Mouse (Mus musculus) testis, postnatal 14 days (tissue): Measurements from ENCODE around the gene Negr1.

Experiments
- DNase-seq: peaks from one replicate; pipeline ENCODE4 v3.0.0; 2021; ENCODE audit warnings: low spot score

The Negr1 gene

DNA sequence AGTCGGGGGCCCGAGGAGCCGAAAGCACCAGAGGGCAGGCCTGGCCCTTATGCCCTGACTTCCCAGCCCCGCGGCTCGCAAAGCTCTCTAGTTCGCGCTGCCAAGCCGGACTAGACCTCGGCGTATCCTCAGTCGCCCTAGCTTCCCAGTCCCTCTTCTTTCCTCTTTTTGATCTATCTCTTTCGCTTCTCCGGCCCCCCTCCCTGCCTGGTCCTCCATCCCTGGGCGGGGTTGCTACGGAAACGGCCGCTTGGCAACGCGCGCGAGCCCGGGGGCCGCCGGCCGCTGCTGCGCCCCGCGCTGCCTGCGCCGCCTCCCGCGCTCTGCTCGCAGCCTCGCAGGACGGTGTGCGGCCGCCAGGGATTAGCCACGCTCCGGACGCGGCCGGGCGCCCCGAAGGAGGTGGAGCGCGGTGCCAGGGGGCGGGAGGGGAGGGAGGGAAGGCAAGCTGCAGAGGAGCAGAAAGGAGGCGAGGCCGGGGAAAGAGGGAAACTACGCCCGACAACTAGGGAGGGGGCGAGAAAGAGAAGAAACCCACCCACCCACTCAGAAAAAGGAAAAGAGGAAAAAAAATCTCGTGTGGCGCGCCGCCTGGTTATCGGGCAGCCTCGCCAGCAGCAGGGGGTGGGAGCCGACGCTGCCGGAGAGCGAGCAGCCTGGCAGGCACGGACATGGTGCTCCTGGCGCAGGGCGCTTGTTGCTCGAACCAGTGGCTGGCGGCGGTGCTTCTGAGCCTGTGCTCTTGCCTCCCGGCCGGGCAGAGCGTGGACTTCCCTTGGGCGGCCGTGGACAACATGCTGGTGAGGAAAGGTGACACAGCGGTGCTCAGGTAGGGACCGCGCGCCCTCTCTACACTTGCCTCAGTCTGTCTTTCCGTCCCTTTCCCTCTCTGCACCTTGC, at the start of gene Negr1:
Gene Negr1 (plus strand): TSS at position 271 of the 900 bp plus-strand sequence.
- DNase-seq = peak; percentile 70

DNA sequence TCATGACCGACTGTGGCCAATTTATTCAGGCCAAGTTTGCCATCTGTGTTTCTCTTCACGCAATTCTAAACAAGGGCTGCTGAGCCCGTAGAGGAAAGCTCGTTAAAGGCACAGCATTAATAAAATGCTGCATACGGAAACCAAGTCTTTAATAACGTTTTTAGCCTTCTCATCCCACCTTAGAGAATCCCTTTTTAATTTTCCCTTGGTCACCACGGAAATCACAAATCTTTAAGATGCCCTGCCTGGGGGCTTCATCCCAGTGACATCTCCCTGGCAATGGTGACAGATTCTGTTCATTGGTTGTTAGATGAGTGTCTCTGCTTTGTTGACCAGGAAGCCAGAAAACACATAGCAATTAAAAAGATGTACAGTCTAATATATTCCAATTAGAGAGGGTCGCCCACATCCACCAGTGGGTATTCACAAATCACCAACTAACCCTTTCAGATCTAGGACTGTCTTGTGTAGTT, 35.1 kb upstream of the Negr1 start:
- no peak for DNase-seq

DNA sequence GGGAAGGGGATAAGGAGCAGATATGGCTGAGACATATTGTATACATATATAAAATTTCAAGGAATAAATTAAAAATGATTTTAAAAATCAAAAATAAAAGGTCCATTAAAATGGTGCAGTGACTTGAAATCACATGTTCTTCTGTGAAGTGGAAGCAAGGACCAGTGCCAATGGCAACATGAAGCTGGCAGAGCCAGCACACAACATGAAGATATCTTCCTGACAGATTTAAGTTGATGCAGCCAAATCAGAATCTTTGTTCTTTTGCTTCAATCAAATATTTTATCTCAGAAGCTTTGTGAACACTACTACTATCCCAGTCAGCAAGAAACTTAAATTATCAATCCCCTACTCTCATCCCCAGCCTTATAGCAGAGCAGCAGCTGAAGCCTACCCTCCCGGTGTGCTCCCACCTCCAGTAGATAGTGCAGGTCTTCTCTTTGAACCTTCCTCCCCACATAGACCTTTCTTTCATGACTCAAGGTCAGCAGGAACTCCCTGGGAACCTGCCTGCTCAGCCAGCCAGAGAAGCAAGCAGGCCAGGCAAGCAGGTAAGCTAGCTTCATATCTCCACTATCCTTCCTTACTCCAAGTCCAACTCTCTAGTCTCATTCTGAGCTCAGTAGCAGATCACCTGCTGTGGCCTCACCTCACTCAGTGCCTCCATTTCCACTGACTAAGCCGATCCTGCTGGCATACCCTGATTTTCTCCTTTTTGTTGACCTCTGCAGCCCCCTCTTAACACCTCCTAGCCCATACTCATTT, 34.2 kb upstream of the Negr1 start:
- no peak for DNase-seq

DNA sequence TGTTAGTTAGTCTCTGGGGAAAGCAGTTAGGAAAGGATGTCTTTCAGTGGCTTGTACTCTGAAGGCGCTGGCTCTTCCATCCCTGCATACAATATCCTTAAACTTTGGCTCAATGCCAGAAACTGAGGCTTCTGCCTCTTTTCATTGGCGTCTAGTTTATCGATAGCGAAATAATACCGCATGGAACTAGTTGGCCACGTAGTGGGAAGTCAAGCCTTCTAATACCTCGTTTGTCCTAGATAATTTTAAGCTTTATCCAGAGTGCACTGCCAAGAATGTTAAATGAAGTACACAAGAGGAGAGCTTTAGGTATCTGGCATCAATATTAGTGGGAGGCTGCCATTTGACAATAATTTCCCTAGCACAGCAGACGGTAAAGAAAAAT, 2.2 kb upstream of the Negr1 start:
- DNase-seq = no peak

DNA sequence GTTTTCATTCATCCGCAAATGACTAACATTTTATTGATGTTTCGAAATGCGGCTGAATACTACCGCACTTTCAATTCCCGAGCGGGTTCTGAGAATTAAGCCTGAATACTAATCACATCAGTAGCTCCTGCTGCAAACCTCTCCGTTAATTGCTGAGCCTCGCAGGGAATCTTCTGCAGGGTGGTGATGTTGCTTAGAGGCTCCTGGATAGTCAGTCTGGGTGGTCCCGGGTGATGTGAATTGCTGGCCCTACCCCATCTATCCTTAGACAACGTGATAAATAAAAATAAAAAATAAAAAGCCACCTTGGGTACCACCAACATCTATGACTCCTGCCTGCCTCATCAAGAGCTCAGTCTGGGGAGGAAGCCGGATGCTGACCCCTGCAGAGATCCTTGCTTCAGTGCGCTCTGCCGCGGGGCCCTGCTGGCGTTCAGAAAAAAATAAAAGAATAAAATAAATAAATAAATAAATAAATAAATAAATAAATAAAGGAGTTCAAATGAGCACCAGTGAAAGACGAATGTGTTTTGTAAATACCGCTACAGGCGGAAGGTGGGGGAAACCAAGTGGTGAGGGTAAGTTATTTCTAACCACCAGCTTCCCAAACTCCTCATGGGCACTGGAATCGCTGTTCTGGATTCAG, 1.6 kb upstream of the Negr1 start:
- DNase-seq = no peak

DNA sequence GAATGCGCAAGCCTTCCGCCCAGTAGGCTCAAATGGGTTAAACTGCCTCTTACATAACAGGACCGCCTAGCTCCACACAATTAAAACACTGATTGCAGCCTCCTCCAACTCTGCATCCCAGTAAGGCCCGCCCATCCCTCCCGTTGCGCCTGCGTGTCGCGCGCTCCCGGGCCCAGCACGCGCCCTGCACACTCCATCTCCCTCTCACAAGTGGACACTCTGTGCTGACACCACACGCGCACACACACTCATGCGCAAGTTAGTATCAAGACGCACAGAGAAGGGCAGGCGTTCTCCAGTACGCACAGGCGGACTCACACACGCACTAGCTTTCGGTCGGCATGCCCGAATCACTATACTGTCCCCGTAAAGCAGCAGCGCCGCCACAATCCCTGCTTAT, 828 bp upstream of the Negr1 start:
- DNase-seq = peak; percentile 80

DNA sequence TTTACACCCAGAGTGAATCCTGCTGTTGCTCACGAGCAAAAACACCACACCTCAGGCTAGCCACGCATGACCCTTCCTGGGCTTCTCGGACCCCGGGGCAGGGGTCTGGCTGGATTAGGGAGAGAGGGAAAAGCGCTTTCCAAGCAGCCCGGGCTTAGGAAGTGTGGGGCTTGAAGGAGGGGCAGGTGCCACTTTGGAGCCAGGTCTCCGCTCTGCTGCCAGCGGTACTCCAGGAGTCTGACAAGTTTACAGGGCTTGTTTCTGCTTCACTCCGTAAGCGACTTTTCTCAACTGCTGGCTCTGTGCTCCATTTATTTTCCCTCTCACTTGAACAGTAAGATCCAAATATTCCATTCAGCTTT, 811 bp downstream of the Negr1 start:
- no peak for DNase-seq

DNA sequence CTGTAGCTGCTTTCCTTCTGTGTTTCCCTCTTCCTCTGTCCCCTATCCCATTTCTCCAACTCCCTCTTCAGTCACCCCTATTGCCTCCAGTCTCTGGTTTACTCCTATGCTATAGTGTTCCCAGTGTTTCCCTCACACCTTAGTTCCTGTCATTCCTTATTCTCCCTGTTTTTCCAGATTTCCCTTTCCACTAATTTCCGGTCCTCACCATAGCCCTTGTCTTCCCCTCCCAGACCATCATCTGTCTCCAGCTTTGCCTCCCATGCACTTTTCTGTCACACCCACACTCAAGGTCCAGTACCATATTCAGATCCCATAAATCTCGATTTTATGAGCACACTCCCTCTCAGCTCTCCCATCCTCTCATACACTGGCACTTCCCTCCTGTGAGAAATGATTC, 1.2 kb downstream of the Negr1 start:
- DNase-seq = no peak

DNA sequence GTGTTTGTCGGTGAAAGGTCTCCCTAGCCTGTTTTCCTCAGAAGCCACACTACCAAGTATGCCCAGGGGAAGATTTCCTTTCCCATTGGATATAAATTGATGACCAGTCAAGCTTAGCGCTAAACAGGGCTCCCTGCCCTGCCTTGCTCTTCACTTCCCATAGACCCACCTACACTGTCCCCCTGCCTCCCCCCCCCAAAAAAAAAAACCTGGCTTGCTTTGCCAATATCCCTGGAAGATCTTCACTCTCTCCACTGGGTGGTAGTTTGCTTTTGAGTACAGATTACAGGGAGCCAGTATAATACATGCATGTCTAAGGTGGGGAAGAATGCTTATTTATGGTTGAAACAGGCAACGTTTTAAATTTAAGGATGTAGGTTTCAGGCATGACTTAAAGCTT, 1.8 kb downstream of the Negr1 start:
- no peak for DNase-seq

DNA sequence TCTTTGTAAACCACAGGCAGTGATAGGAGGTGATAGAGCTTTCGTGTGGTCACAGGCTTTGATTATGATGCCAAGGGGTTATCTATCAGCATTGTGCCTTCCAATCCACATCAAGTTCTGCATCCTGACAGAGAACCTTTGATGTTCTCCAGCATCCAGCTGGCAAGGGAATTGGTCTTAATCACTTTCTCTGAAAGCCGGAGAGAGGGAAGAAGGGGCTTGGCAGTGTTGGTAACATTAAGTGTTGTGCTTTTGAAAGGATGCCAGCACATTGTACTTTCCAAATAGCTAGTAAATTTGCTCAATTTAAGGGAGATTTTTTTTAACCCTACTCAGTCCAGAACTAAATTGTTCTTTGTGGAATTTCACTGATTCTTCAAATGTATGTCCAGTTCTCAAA, 11.9 kb downstream of the Negr1 start:
- no peak for DNase-seq

DNA sequence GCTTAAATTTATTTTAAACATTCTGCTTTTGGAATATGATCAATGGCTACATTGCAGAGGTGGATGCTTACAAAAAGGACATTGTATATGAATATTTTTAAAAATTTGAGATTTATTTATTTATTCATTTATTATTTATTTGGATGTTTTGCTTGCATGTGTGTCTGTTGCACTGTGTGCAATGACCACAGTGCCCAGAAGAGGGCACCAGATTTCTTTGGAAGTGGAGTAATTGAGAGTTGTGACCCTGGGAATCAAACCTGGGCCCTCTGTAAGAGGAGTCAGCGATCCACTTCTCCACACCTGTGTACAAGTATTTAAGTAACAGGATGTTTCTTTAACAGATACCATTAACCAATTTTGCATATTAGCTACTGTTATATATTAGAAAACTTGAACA, 14.7 kb downstream of the Negr1 start:
- no peak for DNase-seq

DNA sequence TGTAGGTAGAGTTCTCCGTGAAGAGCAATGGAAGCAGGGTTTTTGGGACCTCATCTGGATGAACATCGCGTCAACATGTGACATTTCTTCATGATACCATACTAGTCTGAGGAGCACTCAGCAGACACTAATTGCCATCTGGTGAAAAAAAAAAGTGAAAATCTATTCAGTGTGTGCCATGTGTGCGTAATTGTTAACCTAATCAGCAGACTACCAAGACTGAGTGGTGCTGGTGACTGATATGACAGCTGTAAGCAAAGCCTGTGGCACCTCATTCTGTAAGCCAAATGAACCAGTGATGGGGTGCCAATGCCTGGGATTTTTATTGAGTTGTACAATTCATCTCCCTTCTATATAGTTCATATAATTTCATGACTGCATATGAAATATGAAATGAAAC, 29.0 kb downstream of the Negr1 start:
- no peak for DNase-seq

DNA sequence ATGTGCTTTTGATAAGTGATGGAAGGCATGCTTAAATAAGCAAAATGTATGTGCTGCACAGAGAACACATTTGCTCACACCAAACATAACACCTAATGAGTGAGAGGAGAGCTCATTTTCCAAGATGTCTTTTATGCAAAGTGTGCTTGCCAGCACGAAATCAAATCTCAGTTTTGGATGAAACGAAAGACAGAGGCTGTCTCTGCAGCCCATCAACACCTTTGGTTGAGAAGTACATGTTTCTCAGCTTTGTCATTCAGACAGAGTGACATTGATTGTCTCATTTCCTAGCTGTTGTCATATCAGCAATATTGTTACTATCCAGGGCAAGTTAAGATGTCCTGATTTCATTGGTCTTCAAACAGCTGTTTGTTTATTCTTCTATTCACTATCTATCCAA, 29.5 kb downstream of the Negr1 start:
- DNase-seq = no peak

DNA sequence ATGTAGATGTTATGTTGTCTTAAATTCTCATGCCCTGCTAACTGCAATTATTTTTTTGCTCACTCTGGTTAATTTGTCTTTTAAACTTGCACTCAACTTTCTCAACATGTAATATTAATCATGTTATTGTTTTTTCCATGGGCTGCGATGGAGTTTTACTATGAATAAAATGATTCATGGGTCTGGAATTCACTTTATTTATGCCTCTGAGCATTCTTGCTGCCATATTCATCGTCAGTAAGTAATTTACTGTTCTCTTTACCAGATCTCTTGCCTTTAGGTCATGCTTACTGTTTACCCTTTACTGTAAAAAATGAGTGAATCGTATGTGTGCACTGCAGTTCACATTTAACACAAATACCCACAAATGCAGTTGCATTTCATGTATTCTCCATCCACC, 45.3 kb downstream of the Negr1 start:
- DNase-seq = no peak

DNA sequence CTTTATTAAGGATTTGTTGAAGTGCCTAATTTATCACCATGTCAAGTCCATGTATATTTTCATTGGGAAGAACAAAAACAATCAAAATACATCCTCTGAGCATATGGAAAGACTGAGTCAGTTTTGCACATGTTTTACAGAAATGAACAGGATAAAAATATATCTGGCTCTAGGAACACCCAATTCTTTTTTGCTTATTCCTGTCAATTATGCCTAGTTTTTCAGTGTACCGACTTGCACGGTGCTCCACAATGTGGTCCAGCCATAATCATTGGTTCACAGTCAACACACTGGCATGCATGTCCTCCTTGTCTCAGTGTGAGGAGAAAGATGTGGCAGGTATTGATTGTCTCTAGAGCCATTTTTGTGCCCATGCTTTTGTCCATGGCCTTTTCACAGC, 58.3 kb downstream of the Negr1 start:
- DNase-seq = no peak

DNA sequence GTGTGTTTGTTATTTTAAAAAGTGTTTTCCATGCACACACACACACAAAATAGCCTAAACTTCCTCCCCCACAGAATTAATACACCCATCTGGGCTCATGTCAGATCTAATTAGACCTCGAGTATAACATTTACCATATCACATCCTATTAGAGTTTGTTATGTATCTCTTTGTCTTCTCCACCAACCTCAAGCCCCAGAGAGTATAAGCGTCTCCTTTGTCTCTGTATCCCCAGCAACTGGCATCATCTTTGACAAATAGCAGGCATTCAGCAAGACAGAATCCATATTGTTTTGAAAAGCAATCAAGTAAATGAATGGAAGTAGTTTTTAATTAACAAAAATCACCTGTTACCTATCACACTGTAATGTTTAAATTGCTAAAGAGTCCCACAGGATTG, 67.0 kb downstream of the Negr1 start:
- DNase-seq = no peak

DNA sequence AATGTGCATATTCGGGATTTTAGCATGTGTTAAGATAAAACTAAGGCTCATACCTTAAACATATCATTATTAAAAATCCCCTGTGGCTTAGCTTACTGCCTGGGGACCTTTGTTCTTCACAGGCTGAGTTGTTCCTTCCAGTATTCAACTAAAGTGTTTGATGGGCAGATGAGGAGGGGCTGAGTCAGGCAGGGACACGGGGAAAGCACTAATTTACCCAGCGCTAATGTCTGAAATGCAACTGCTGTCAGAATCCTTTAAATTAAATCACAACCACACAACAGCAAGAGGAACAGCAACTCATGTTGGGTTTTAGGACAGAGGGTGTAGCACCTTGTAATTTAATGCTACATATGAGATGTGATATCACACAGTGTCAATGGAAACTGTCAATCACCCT, 71.3 kb downstream of the Negr1 start:
- no peak for DNase-seq

DNA sequence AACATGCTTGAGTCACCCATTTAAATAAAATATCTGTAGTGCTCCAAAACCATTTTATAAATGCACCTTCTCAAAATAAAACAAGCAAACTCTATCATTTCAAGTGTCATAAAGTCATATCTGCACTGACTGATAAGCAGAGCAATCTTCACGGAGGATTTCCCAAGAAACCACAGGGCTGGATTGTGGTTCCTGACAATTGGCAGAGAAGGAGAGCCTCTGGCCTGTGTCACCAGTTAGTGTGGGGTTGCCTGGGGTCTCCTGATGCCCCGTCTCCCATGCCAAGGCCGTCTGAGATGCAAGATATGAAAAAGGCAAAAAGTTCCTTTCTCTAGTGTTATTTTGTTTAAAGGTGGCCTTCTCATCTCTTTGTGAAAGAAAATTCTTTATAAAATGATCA, 77.8 kb downstream of the Negr1 start:
- no peak for DNase-seq

DNA sequence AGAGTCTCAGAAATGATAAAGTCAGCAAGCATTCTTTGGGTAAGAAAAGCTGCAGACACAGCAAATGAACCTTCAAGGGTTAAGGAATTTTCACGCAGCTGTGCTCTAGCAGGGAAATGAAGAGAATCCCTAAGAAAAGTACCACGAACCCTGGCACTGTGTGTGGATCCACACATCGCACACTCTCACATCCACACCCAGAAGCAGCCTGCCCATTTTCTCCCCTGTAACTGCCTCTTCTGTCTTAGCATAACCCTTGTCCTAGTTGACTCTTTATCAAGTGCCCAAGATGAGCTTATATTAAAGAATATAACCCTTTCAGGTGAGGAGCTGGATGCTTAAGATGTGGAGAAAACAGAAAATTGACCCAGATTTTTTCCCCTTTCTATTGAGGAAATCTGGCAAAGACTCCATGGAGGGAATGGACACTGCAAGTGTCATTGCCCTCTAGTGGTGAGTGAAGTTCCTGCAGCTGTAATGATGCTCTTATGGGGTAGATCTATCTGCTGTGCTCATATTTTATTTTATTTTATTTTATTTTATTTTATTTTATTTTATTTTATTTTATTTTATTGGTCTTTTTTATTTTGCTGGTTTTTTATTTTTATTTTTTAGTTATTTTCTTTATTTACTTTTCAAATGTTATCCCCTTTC, 82.2 kb downstream of the Negr1 start:
- peak; percentile 13 for DNase-seq

DNA sequence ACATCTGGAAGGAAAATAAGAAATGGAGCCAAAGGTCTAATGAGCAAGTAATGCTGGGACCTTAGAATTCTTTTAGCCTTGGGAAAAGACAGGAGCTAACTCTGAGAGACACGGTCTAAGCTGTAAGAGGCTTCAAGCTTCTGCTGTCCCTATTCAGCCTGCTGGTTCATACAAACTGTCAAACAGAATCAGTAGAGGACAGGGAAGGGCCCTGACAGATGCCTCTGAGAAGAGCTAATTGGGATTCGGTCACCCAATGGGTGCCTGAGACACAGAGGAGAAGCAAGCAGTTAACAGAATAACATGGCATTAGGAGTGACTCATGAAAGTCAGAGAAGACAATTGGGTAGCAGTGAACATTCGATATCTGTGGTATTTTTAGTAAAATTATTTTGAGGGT, 86.8 kb downstream of the Negr1 start:
- DNase-seq = no peak

DNA sequence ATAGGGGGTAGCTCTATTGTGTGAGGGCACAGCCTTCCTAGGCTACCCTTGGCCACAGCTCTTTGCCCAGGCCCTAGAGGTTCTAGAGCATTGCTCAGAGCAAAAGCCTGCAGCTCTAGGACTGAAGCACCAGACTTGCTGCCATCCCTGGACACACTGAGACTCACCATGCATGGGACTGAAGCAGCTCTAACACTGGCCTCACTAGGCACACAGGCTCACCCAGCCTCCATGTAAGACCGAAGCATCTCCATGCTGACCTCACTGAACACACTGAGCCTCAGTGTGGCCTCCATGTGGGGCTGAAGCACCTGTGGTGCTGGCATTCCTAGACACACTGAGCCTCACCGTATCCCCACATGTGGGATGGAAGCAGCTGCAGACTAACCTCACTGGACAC, 101.0 kb downstream of the Negr1 start:
- no peak for DNase-seq

DNA sequence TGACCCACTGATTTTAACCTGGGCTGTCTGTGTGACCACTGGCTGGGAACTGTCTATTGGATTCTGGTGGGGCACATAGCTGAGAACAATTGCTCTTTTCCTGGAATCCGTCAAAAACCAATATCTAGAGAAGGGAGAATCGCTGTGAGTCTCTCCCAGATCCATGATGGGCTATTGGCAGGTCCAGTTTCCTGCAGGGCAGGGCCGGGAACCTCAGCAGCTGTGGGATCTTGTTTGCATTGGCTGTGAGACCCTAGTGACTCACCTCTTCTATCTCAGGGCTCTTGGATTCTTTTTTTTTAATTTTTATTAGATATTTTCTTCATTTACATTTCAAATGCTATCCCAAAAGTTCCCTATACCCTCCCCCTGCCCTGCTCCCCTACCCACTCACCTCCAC, 111.0 kb downstream of the Negr1 start:
- no peak for DNase-seq
